8 mouse cellular contexts compared by ENCODE assay signal in genomic region chr6:128200847-128201640, GRCm38 (mm10). TPM values are rescaled to one million over a fixed set of nuclear protein-coding genes. Genes with fewer than 3 reads are reported as not detected.
DNase-seq lines count a peak whose midpoint lies in the region; ATAC-seq and TF ChIP-seq lines count a peak whose summit lies in the region.

No protein-coding gene starts in this region.

- no peaks in the 10 kb centered on the region for H3K27me3 ChIP-seq in limb, embryonic 11.5 days (ENCODE audit: control insufficient read depth, insufficient read depth, low read length)
- H3K27me3 ChIP-seq in midbrain, embryonic 12.5 days = no peaks in the 10 kb centered on the region
- H3K27me3 ChIP-seq in spleen, adult 2 months (ENCODE audit: control insufficient read depth, insufficient read depth, low read length) = no peaks in the 10 kb centered on the region

- H3K4me1 ChIP-seq in limb, embryonic 11.5 days (ENCODE audit: control insufficient read depth, insufficient read depth, low read length) = no peaks in the 10 kb centered on the region
- peaks cover 4% of the 10 kb centered on the region; the same call in 1 of the 2 replicates for H3K4me1 ChIP-seq in midbrain, embryonic 12.5 days
- H3K4me1 ChIP-seq in spleen, adult 2 months (ENCODE audit: control insufficient read depth, insufficient read depth, insufficient read length) = peaks cover 7% of the 10 kb centered on the region; the same call in 1 of the 2 replicates

- H3K9ac ChIP-seq in limb, embryonic 11.5 days (ENCODE audit: low read length) = peak overlapping the region; percentile 30
- H3K9ac ChIP-seq in midbrain, embryonic 12.5 days (replicated peaks) = peak overlapping the region; percentile 57

- H3K27ac ChIP-seq in limb, embryonic 11.5 days (replicated peaks; ENCODE audit: low read depth, low read length) = peak overlapping the region; percentile 47; the same call in 1 of the 2 replicates
- peak overlapping the region; percentile 58; the same call in 1 of the 2 replicates for H3K27ac ChIP-seq in midbrain, embryonic 12.5 days (replicated peaks)
- H3K27ac ChIP-seq in spleen, adult 2 months (ENCODE audit: insufficient read depth, low read length) = no peak overlapping the region

- H3K36me3 ChIP-seq in limb, embryonic 11.5 days (ENCODE audit: control insufficient read depth, insufficient read depth, low read length) = no peaks in the 10 kb centered on the region
- no peaks in the 10 kb centered on the region for H3K36me3 ChIP-seq in midbrain, embryonic 12.5 days
- H3K36me3 ChIP-seq in spleen, adult 2 months (ENCODE audit: control insufficient read depth, insufficient read depth, low read length) = no peaks in the 10 kb centered on the region

- peak; percentile 85 for DNase-seq in A20 (ENCODE audit: low read depth, low spot score)
- DNase-seq in adrenal gland, postnatal 10 days = peak; percentile 88
- DNase-seq in embryo, embryonic 9.5 days (ENCODE audit: extremely low spot score) = peak; percentile 62
- DNase-seq in heart, adult 18-20 months = peak; percentile 64 to 89
- peak; percentile 50 for DNase-seq in kidney, adult 11 months
- peak; percentile 79 for DNase-seq in limb, embryonic 11.5 days (ENCODE audit: low spot score)
- DNase-seq in spleen, adult 2 months (ENCODE audit: low read depth in 1 of 2, low spot score in 2 of 2) = peak in 1 of 2 experiments; percentile 56

- H3K4me3 ChIP-seq in limb, embryonic 11.5 days (ENCODE audit: low read depth, low read length) = peak overlapping the region; percentile 54
- peak overlapping the region; percentile 64 for H3K4me3 ChIP-seq in midbrain, embryonic 12.5 days
- H3K4me3 ChIP-seq in spleen, adult 2 months (ENCODE audit: extremely low read depth, insufficient read depth, insufficient read length) = peak overlapping the region; percentile 59

- TF ChIP-seq POLR2A in spleen, adult 2 months (IDR thresholded peaks at IDR 0.05; ENCODE audit: low read depth, low read length) = no peak

- TF ChIP-seq CTCF in spleen, adult 2 months (IDR thresholded peaks at IDR 0.05; ENCODE audit: extremely low read depth, insufficient read depth, insufficient read length, insufficient replicate concordance) = peak; percentile 6; the same call in 1 of the 2 replicates

- H3K4me2 ChIP-seq in limb, embryonic 11.5 days (ENCODE audit: low read depth, severe bottlenecking) = peak overlapping the region; percentile 90
- H3K4me2 ChIP-seq in midbrain, embryonic 12.5 days (replicated peaks) = peak overlapping the region; percentile 95

- under 1% methylated on average over 20 of the region's 20 CpGs for WGBS in limb, embryonic 11.5 days
- WGBS in midbrain, embryonic 12.5 days = 1% methylated on average over 20 of the region's 20 CpGs
- WGBS in spleen, adult 2 months = 3% methylated on average over 20 of the region's 20 CpGs

- ATAC-seq in limb, embryonic 11.5 days (ENCODE audit: insufficient number of reproducible peaks, low FRiP score, low TSS enrichment, low read depth) = no peak; the same call in 1 of the 2 replicates
- no peak; the same call in 1 of the 2 replicates for ATAC-seq in midbrain, embryonic 12.5 days (ENCODE audit: low FRiP score, low read depth)

- no peaks in the 10 kb centered on the region for H3K9me3 ChIP-seq in limb, embryonic 11.5 days (ENCODE audit: control insufficient read depth, low read length)
- no peaks in the 10 kb centered on the region for H3K9me3 ChIP-seq in midbrain, embryonic 12.5 days

RNA-seq across cellular contexts. Expression of gene Tspan9, which starts 57.6 kb away (rescaled TPM):
- 10 to 100 TPM; 55.8 to 66.3 TPM for total RNA-seq in adrenal gland, postnatal 10 days (2021)
- total RNA-seq in heart, adult 18-20 months (2021) = 100 to 1,000 TPM in 1 of 2 experiments, 10 to 100 TPM in 1; 83.1 to 104 TPM
- 68.2 and 77.2 TPM in 2 replicates for polyA plus RNA-seq in limb, embryonic 11.5 days (2014; fragmentation: Nextera tagmentation; extraction: Ambion mirVana)
- 36.1 and 39.0 TPM in 2 replicates for polyA plus RNA-seq in midbrain, embryonic 12.5 days (2016; fragmentation: Nextera tagmentation; extraction: Ambion mirVana)
- polyA plus RNA-seq in spleen, adult 2 months (2012; rRNA removed) = 29.8 and 30.6 TPM in 2 replicates
